Mouse (Mus musculus): Measurements from ENCODE around the gene Cyth1.

DNA sequence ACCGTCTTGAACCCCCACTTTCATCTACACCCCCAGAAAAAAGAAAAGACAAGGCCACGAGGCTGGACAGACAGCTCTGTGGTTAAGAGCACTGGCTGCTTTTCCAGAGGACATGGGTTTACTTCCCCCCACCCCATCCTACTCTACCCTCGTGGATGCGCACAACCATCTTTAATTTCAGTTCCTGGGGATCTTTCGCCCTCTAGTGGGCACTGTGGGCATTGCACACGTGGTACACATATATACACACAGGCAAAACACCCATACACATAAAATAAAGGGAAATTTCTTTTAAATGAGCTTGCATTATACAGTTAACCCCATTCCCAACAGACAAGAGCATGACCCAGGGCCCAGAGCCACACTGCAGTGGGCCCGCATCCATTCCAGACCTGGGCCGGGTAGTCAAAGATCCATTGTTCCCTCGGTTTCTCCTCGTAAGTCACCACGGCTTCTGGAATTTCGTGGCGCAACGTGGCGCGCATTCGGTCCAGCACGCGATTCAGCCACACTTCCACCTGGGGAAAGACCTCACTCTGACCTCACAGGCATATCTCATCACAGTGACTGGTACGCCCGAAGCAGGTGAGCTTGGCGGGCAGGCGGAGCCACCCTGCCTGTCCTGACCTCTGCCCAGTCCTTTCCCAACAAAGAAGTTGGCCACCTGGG lies 157.3 kb downstream of the Cyth1 start:
- no peak for TF ChIP-seq POLR2A (IDR thresholded peaks at IDR 0.05; ENCODE audit: control insufficient read depth in 1 of 2, insufficient read depth in 1 of 2, low read depth in 1 of 2, low read length in 2 of 2, poor library complexity in 1 of 2)
- no peak for TF ChIP-seq EP300 (IDR thresholded peaks at IDR 0.05; ENCODE audit: low read depth in 1 of 2, low read length in 2 of 2)
- peak; percentile 79 to 88 (median 83) for TF ChIP-seq CTCF (IDR thresholded peaks at IDR 0.05 in 2 of 3, conservative IDR thresholded peaks at IDR 0.05 in 1 of 3; ENCODE audit: control insufficient read depth in 1 of 3, insufficient read depth in 1 of 3, low read depth in 2 of 3, low read length in 3 of 3, poor library complexity in 1 of 3, severe bottlenecking in 1 of 3)
- TF ChIP-seq ZMIZ1 (IDR thresholded peaks at IDR 0.05; ENCODE audit: low read depth, low read length), result no peak
- TF ChIP-seq MXI1 (IDR thresholded peaks at IDR 0.05; ENCODE audit: low read depth, low read length), result no peak
- no peak for TF ChIP-seq POLR2AphosphoS2 (IDR thresholded peaks at IDR 0.05; ENCODE audit: low read length)
- TF ChIP-seq USF2 (IDR thresholded peaks at IDR 0.05; ENCODE audit: borderline replicate concordance in 1 of 2, insufficient read depth in 1 of 2, low read depth in 1 of 2, low read length in 2 of 2), result 0 out of 4 replicates have a peak, but pooled peaks of 1 of the 2 experiments have one; percentile 5
- no peak for TF ChIP-seq KAT2A (conservative IDR thresholded peaks at IDR 0.05; ENCODE audit: low read depth, low read length)
- TF ChIP-seq CHD1 (IDR thresholded peaks at IDR 0.05; ENCODE audit: low read depth, low read length), result no peak
- TF ChIP-seq NRF1 (IDR thresholded peaks at IDR 0.05; ENCODE audit: insufficient read depth, low read depth, low read length, poor library complexity, severe bottlenecking), result no peak
- TF ChIP-seq RCOR1 (IDR thresholded peaks at IDR 0.05; ENCODE audit: low read depth, low read length), result no peak

All from MEL (cell line).